Mouse (Mus musculus) forebrain, embryonic 16.5 days (tissue): Measurements from ENCODE around the gene Flt4. TPM values are rescaled to one million over a fixed set of nuclear protein-coding genes. Genes with fewer than 3 reads are reported as not detected.

Experiments used
- ATAC-seq: fragments of 200-750 bp; cut with Nextera tagmentation; 2 replicates; pipeline ENCODE4 v1.8.0; 2017; ENCODE audit warnings: mild to moderate bottlenecking, moderate library complexity
- H3K27ac ChIP-seq: fragments of 300-500 bp; sonication (generic); 2 replicates; pipeline ENCODE4 v1.5.1; 2014; ENCODE audit warnings: low read length, control low read depth
- H3K27me3 ChIP-seq: fragments of 300-500 bp; sonication (generic); replicated peaks from 2 replicates; pipeline ENCODE4 v1.6.1; 2014; ENCODE audit warnings: low read length; ENCODE audit not compliant: control insufficient read depth, insufficient read depth
- H3K36me3 ChIP-seq: fragments of 300-500 bp; sonication (generic); 2 replicates; pipeline ENCODE4 v1.6.1; 2014; ENCODE audit not compliant: control insufficient read depth, insufficient read depth
- H3K4me1 ChIP-seq: fragments of 300-500 bp; sonication (generic); replicated peaks from 2 replicates; pipeline ENCODE4 v1.6.1; 2014; ENCODE audit warnings: low read length; ENCODE audit not compliant: control insufficient read depth, insufficient read depth
- H3K4me2 ChIP-seq: fragments of 300-500 bp; sonication (generic); 2 replicates; pipeline ENCODE4 v1.6.1; 2014; ENCODE audit warnings: mild to moderate bottlenecking, low read length, control low read depth
- H3K4me3 ChIP-seq: fragments of 300-500 bp; sonication (generic); replicated peaks from 2 replicates; pipeline ENCODE4 v1.5.1; 2014; ENCODE audit warnings: mild to moderate bottlenecking, low read length, control low read depth
- H3K9ac ChIP-seq: fragments of 300-500 bp; sonication (generic); replicated peaks from 2 replicates; pipeline ENCODE4 v1.6.1; 2014; ENCODE audit warnings: low read depth, low read length, control low read depth
- H3K9me3 ChIP-seq: fragments of 300-500 bp; sonication (generic); 2 replicates; pipeline ENCODE4 v1.6.1; 2016; ENCODE audit warnings: low read length; ENCODE audit not compliant: control insufficient read depth
- WGBS: fragments of 180-500 bp; shearing (Covaris S2); extraction: QIAGEN DNeasy Blood & Tissue Kit; methylation state at CpG from one replicate; pipeline ENCODE4 v1.1.7; 2014; 5-methylcytosine and 5-hydroxymethylcytosine counted together
- polyA plus RNA-seq: library from polyadenylated mRNA; unstranded; fragments of >200 nt; fragmentation: Nextera tagmentation; extraction: Ambion mirVana; gene quantifications from 2 replicates; pipeline ENCODE4 v1.2.1, GENCODE M21; 2015

Gene Flt4
- polyA plus RNA-seq, 1 experiment from 2014 or later = 1.7 TPM

GRCm38 (mm10) chr11:49613349-49613748 is 4.3 kb downstream of the Flt4 start:
- Histone ChIP-seq H3K9ac (no peak overlapping the region), H3K4me3 (no peak overlapping the region), H3K27ac (no peak overlapping the region), H3K4me1 (peaks cover 5% of the 10 kb centered on the region; the same call in 1 of the 2 replicates), H3K36me3 (no peaks in the 10 kb centered on the region), H3K4me2 (no peak overlapping the region), H3K27me3 (peaks cover 10% of the 10 kb centered on the region), H3K9me3 (no peaks in the 10 kb centered on the region)
- 19% methylated on average over 10 of the region's 10 CpGs for WGBS
- no peak for ATAC-seq

GRCm38 (mm10) chr11:49615856-49616725 is 7.0 kb downstream of the Flt4 start:
- Histone ChIP-seq H3K9ac (no peak overlapping the region), H3K4me2 (no peak overlapping the region), H3K4me1 (no peaks in the 10 kb centered on the region), H3K4me3 (no peak overlapping the region), H3K36me3 (no peaks in the 10 kb centered on the region), H3K27ac (no peak overlapping the region), H3K9me3 (no peaks in the 10 kb centered on the region), H3K27me3 (0 out of 2 replicates have a peak, but pooled peaks cover 6% of the 10 kb centered on the region)
- ATAC-seq = no peak
- 95% methylated on average over 10 of the region's 10 CpGs for WGBS

GRCm38 (mm10) chr11:49618476-49618875 is 9.4 kb downstream of the Flt4 start:
- Histone ChIP-seq H3K4me2 (no peak overlapping the region), H3K9me3 (no peaks in the 10 kb centered on the region), H3K36me3 (no peaks in the 10 kb centered on the region), H3K4me1 (no peaks in the 10 kb centered on the region), H3K9ac (no peak overlapping the region), H3K27ac (no peak overlapping the region), H3K4me3 (no peak overlapping the region), H3K27me3 (0 out of 2 replicates have a peak, but pooled peaks cover 3% of the 10 kb centered on the region)
- ATAC-seq = no peak
- WGBS = 79% methylated on average over 8 of the region's 8 CpGs

- H3K36me3 ChIP-seq = no peaks in the 10 kb centered on the region
- H3K4me1 ChIP-seq = no peaks in the 10 kb centered on the region
- no peak overlapping the region for H3K27ac ChIP-seq
- H3K9me3 ChIP-seq = no peaks in the 10 kb centered on the region
- H3K27me3 ChIP-seq = no peaks in the 10 kb centered on the region
- no peak for ATAC-seq
- H3K4me3 ChIP-seq = no peak overlapping the region
- WGBS = 87% methylated on average over 5 of the region's 5 CpGs
- H3K4me2 ChIP-seq = no peak overlapping the region
- no peak overlapping the region for H3K9ac ChIP-seq
Measured at GRCm38 (mm10) chr11:49621953-49622352, 12.9 kb downstream of the Flt4 start.

- no peak for ATAC-seq
- Histone ChIP-seq H3K9ac (no peak overlapping the region), H3K4me1 (no peaks in the 10 kb centered on the region), H3K4me3 (no peak overlapping the region), H3K9me3 (no peaks in the 10 kb centered on the region), H3K4me2 (no peak overlapping the region), H3K27me3 (no peaks in the 10 kb centered on the region), H3K27ac (no peak overlapping the region), H3K36me3 (no peaks in the 10 kb centered on the region)
- WGBS = 94% methylated on average over 3 of the region's 3 CpGs
Measured at GRCm38 (mm10) chr11:49624156-49624555, 15.1 kb downstream of the Flt4 start.

- no peaks in the 10 kb centered on the region for H3K9me3 ChIP-seq
- H3K9ac ChIP-seq = no peak overlapping the region
- WGBS = 65% methylated on average over 15 of the region's 15 CpGs
- ATAC-seq = no peak
- no peaks in the 10 kb centered on the region for H3K4me1 ChIP-seq
- no peak overlapping the region for H3K4me2 ChIP-seq
- H3K27ac ChIP-seq = no peak overlapping the region
- no peak overlapping the region for H3K4me3 ChIP-seq
- no peaks in the 10 kb centered on the region for H3K27me3 ChIP-seq
- no peaks in the 10 kb centered on the region for H3K36me3 ChIP-seq
Measured at GRCm38 (mm10) chr11:49625863-49626262, 16.8 kb downstream of the Flt4 start.

- Histone ChIP-seq H3K9me3 (no peaks in the 10 kb centered on the region), H3K9ac (no peak overlapping the region), H3K36me3 (no peaks in the 10 kb centered on the region), H3K4me2 (no peak overlapping the region), H3K4me3 (no peak overlapping the region), H3K27ac (no peak overlapping the region), H3K4me1 (no peaks in the 10 kb centered on the region), H3K27me3 (no peaks in the 10 kb centered on the region)
- ATAC-seq = no peak
- 67% methylated on average over 8 of the region's 8 CpGs for WGBS
Measured at GRCm38 (mm10) chr11:49626748-49627147, 17.7 kb downstream of the Flt4 start.

GRCm38 (mm10) chr11:49631154-49631553 is 22.1 kb downstream of the Flt4 start:
- 45% methylated on average over 3 of the region's 3 CpGs for WGBS
- Histone ChIP-seq H3K9me3 (no peaks in the 10 kb centered on the region), H3K9ac (no peak overlapping the region), H3K27ac (no peak overlapping the region), H3K4me1 (peaks cover 8% of the 10 kb centered on the region), H3K36me3 (no peaks in the 10 kb centered on the region), H3K27me3 (peaks cover 16% of the 10 kb centered on the region), H3K4me3 (no peak overlapping the region), H3K4me2 (no peak overlapping the region)
- no peak for ATAC-seq

- ATAC-seq = no peak
- 86% methylated on average over 2 of the region's 2 CpGs for WGBS
- Histone ChIP-seq H3K9ac (no peak overlapping the region), H3K27ac (no peak overlapping the region), H3K36me3 (no peaks in the 10 kb centered on the region), H3K4me3 (no peak overlapping the region), H3K4me1 (peaks cover 8% of the 10 kb centered on the region), H3K4me2 (no peak overlapping the region), H3K27me3 (peaks cover 24% of the 10 kb centered on the region), H3K9me3 (no peaks in the 10 kb centered on the region)
Measured at GRCm38 (mm10) chr11:49632256-49632655, 23.2 kb downstream of the Flt4 start.
